Mouse (Mus musculus): ENCODE results near the gene Nop14.

DNA sequence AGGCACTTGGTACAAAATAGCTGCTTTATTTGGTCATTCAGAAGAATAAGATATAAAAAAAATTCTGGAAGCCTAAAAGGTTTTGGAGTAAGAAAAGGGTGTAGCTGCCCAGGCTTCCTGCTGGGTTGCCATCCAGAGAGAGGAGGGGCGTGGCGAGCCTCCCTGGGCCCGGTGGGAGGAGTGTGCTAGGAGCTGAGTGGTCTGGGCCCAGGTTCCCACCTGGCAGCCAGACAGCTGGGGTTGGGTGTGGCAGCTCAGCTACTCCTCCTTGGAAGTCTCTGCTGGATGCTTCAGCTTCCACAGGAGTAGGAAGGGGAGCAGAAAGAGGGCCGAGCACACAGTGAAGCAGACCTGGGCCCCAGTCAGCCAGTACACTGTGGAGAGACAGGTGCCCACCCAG, 26.3 kb downstream of the Nop14 start:
- TF ChIP-seq TAL1 (conservative IDR thresholded peaks at IDR 0.05; ENCODE audit: low read depth, low read length): no peak
- TF ChIP-seq CTCF (IDR thresholded peaks at IDR 0.05; ENCODE audit: low read depth, low read length): no peak
